Mouse (Mus musculus): Measurements from ENCODE around the gene Aftph. TPM values are rescaled to one million over a fixed set of nuclear protein-coding genes. Genes with fewer than 3 reads are reported as not detected.

The Aftph gene
- 10 to 100 TPM; 59.0 to 61.5 TPM for polyA plus RNA-seq (2017; shearing (Covaris generic))

DNA sequence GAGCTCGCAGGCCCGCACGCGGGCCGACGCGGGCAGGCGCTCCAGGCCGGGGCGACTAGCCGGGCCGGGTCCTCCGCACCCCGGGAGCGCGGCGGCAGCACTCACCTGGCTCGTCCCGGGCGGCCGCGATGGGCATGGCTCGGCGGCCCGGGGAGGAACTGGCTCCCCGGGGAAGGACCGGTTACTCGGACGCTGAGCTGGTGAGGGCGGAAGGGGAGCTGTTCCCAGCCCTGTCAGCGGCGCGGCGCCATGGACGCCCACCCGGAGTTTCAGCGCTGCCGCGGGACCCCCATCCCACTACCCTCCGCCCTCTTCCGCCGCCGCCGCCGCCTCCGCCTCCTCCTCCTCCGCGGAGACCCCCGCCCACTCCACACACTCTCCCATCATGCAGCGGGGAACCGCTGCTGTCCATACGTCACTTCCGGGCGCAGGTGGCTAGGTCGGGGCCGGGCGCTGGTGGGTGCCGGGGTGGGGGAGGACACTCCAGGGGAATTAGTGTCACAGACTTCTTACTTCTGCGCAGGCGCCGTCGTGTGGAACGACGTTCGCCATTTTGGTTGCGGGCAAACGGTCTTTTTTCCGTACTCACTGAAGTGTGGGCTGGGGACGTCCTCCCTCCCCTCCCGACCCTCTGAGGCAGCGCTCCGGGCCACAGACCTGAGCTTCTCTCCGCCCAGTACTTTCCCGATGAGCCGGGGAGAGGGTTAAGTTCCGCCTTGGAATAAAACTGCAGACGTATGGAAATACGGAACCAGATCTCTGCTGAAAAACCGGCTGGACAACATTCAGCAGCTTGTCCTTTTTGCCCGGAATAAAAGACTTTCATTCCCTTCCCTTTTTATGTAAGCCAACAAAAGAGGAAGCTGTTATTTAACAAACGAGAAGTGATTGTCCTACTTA is at the start of gene Aftph:
Gene Aftph, minus strand, starts transcription at position 389 of the 900 bp plus-strand sequence.

Other genes with a start within 250 kb of the Aftph start
- 10 to 100 TPM; 16.6 to 24.8 TPM for gene Sertad2, start 198.3 kb downstream of the Aftph start, polyA plus RNA-seq (2017; shearing (Covaris generic))
- 1 to 10 TPM; 7.7 to 8.5 TPM for gene Lgalsl, start 89.5 kb upstream of the Aftph start, polyA plus RNA-seq (2017; shearing (Covaris generic))